Mouse (Mus musculus): ENCODE data around the gene Trim39.

Gene Trim39

GRCm38 (mm10) chr17:36271586-36272256, at the start of gene Trim39:
Trim39 (minus strand) TSS chr17:36272247.
- DNase-seq (ENCODE audit: low spot score), result peak; percentile 78

- no peak for DNase-seq (ENCODE audit: low spot score)
Observed at GRCm38 (mm10) chr17:36315689-36316253, 43.7 kb upstream of the Trim39 start.

- peak; percentile 72 for DNase-seq (ENCODE audit: low spot score)
Observed at GRCm38 (mm10) chr17:36315041-36315688, 43.1 kb upstream of the Trim39 start.

- DNase-seq (ENCODE audit: low spot score), result no peak
Observed at GRCm38 (mm10) chr17:36314511-36314910, 42.5 kb upstream of the Trim39 start.

GRCm38 (mm10) chr17:36309293-36309692, 37.2 kb upstream of the Trim39 start:
- no peak for DNase-seq (ENCODE audit: low spot score)

GRCm38 (mm10) chr17:36308855-36309254, 36.8 kb upstream of the Trim39 start:
- peak; percentile 77 for DNase-seq (ENCODE audit: low spot score)

- no peak for DNase-seq (ENCODE audit: low spot score)
Observed at GRCm38 (mm10) chr17:36286390-36286789, 14.3 kb upstream of the Trim39 start, which contains the start of gene H2-M10.2. H2-M10.2 (minus strand) TSS chr17:36286490.

GRCm38 (mm10) chr17:36281521-36282245, 9.6 kb upstream of the Trim39 start:
- DNase-seq (ENCODE audit: low spot score), result no peak

- no peak for DNase-seq (ENCODE audit: low spot score)
Observed at GRCm38 (mm10) chr17:36274776-36275175, 2.7 kb upstream of the Trim39 start.

- no peak for DNase-seq (ENCODE audit: low spot score)
Observed at GRCm38 (mm10) chr17:36273796-36274195, 1.7 kb upstream of the Trim39 start.

GRCm38 (mm10) chr17:36272643-36273366, 758 bp upstream of the Trim39 start:
- DNase-seq (ENCODE audit: low spot score), result no peak

GRCm38 (mm10) chr17:36270956-36271585, 976 bp downstream of the Trim39 start:
- peak; percentile 84 for DNase-seq (ENCODE audit: low spot score)

GRCm38 (mm10) chr17:36265834-36266233, 6.2 kb downstream of the Trim39 start:
- no peak for DNase-seq (ENCODE audit: low spot score)

- DNase-seq (ENCODE audit: low spot score), result no peak
Observed at GRCm38 (mm10) chr17:36264273-36264925, 7.6 kb downstream of the Trim39 start.

- DNase-seq (ENCODE audit: low spot score), result no peak
Observed at GRCm38 (mm10) chr17:36261511-36262166, 10.4 kb downstream of the Trim39 start.

GRCm38 (mm10) chr17:36257969-36258368, 14.1 kb downstream of the Trim39 start, which contains the start of gene Rpp21:
Rpp21 (minus strand) TSS chr17:36258069.
- no peak for DNase-seq (ENCODE audit: low spot score)

- peak; percentile 66 for DNase-seq (ENCODE audit: low spot score)
Observed at GRCm38 (mm10) chr17:36257241-36257947, 14.7 kb downstream of the Trim39 start.

- no peak for DNase-seq (ENCODE audit: low spot score)
Observed at GRCm38 (mm10) chr17:36253087-36253600, 18.9 kb downstream of the Trim39 start.

GRCm38 (mm10) chr17:36252250-36252876, 19.7 kb downstream of the Trim39 start:
- DNase-seq (ENCODE audit: low spot score), result no peak

All from left cerebral cortex, adult 11 months (tissue).